Mouse (Mus musculus) midbrain, embryonic 15.5 days (tissue): ENCODE results near the gene Hyls1. TPM values are rescaled to one million over a fixed set of nuclear protein-coding genes. Genes with fewer than 3 reads are reported as not detected.

Source experiments
- ATAC-seq: fragments of 200-750 bp; cut with Nextera tagmentation; replicated peaks from 2 replicates; pipeline ENCODE4 v1.8.0; 2017; ENCODE audit warnings: moderate TSS enrichment
- H3K27ac ChIP-seq: fragments of 300-500 bp; sonication (generic); 2 replicates; pipeline ENCODE4 v1.5.1; 2015; ENCODE audit warnings: mild to moderate bottlenecking, inconsistent platforms
- H3K27me3 ChIP-seq: fragments of 300-500 bp; sonication (generic); replicated peaks from 2 replicates; pipeline ENCODE4 v1.6.1; 2015; ENCODE audit warnings: inconsistent platforms
- H3K36me3 ChIP-seq: fragments of 300-500 bp; sonication (generic); replicated peaks from 2 replicates; pipeline ENCODE4 v1.6.1; 2015; ENCODE audit warnings: inconsistent platforms
- H3K4me1 ChIP-seq: fragments of 300-500 bp; sonication (generic); 2 replicates; pipeline ENCODE4 v1.6.1; 2015; ENCODE audit warnings: inconsistent platforms
- H3K4me2 ChIP-seq: fragments of 300-500 bp; sonication (generic); 2 replicates; pipeline ENCODE4 v1.6.1; 2015; ENCODE audit warnings: inconsistent platforms, mild to moderate bottlenecking, moderate library complexity
- H3K4me3 ChIP-seq: fragments of 300-500 bp; sonication (generic); 2 replicates; pipeline ENCODE4 v1.5.1; 2015; ENCODE audit warnings: mild to moderate bottlenecking, inconsistent platforms
- H3K9ac ChIP-seq: fragments of 300-500 bp; sonication (generic); 2 replicates; pipeline ENCODE4 v1.6.1; 2015; ENCODE audit warnings: mild to moderate bottlenecking, inconsistent platforms
- H3K9me3 ChIP-seq: fragments of 300-500 bp; sonication (generic); 2 replicates; pipeline ENCODE4 v1.6.1; 2016; ENCODE audit warnings: inconsistent platforms
- WGBS: fragments of 180-500 bp; shearing (Covaris S2); methylation state at CpG from one replicate; pipeline ENCODE4 v1.1.7; 2015; ENCODE audit warnings: mixed read lengths; 5-methylcytosine and 5-hydroxymethylcytosine counted together
- polyA plus RNA-seq: library from polyadenylated mRNA; unstranded; fragments of >200 nt; fragmentation: Nextera tagmentation; extraction: Ambion mirVana; gene quantifications from 2 replicates; pipeline ENCODE4 v1.2.1, GENCODE M21; 2015

Hyls1 gene
- polyA plus RNA-seq, 1 experiment from 2014 or later, result 16.3 TPM

DNA sequence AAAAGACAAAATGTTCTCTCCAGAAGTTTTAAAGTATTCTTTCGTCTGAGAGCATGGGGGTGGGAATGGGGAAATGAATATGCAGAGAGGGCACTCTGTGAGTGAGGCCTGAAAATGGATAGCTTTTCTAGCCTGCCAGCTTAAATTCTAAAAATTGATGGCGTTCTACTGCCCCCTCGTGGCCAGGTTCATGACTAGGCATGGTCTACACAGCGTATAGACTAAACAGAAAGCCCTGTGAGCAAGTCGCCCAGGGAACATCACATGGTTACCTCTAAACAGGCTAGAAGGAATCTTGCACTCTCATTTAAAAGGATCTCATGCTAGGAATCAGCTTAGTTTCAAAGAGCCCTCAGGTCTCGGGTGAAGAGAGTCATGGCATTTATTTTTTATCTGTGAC lies 28.7 kb downstream of the Hyls1 start:
- H3K27me3 ChIP-seq, result no peaks in the 10 kb centered on the region
- H3K9me3 ChIP-seq, result no peaks in the 10 kb centered on the region
- H3K4me1 ChIP-seq, result no peaks in the 10 kb centered on the region
- H3K9ac ChIP-seq, result no peak overlapping the region
- 7% methylated on average over 6 of the region's 6 CpGs for WGBS
- no peak overlapping the region for H3K27ac ChIP-seq
- no peak overlapping the region for H3K4me3 ChIP-seq
- H3K36me3 ChIP-seq, result peaks cover 24% of the 10 kb centered on the region
- peak; percentile 85 for ATAC-seq
- no peak overlapping the region for H3K4me2 ChIP-seq

GRCm38 (mm10) chr9:35541024-35541423 lies 29.2 kb downstream of the Hyls1 start:
- no peaks in the 10 kb centered on the region for H3K4me1 ChIP-seq
- no peak overlapping the region for H3K4me3 ChIP-seq
- no peaks in the 10 kb centered on the region for H3K9me3 ChIP-seq
- H3K4me2 ChIP-seq, result no peak overlapping the region
- ATAC-seq, result no peak
- no peak overlapping the region for H3K9ac ChIP-seq
- no peak overlapping the region for H3K27ac ChIP-seq
- H3K36me3 ChIP-seq, result peaks cover 24% of the 10 kb centered on the region
- WGBS, result 93% methylated on average over 5 of the region's 5 CpGs
- no peaks in the 10 kb centered on the region for H3K27me3 ChIP-seq

DNA sequence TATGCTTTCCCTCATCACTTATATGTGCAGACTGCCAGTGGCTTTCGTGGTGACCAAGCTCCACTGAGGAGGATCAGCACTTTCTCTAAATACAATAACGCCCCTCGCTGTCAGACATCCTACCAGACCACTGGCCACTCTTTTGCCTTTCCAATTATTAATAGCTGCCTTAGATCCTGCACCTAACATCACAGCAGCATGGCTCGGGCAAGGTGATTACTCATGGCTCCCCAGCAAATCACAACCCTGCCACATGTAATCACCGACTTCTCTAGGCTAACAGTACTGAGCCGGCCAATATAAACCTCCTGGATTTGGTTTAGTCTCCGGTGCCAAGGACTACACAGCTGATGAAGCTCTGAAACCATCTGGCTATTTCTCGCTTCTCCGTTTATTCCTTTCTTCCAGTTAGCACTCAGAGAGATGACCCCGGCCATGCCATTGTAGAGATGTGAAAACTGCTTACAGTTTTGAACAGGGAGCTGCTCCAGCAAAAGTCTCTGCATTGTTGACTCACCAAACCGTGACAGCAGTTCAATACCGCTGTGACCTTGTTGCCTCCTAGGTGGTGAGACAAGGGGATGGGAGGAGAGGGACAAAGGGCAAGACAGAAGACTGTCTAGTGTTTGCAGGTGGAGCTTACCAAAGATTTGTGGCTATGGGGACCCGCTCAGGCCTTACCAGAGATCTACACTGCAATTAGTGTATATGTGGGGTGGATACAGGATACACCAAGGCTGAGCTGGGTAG lies 31.0 kb downstream of the Hyls1 start:
- no peak for ATAC-seq
- no peak overlapping the region for H3K27ac ChIP-seq
- 75% methylated on average over 13 of the region's 13 CpGs for WGBS

GRCm38 (mm10) chr9:35535876-35536275 lies 34.3 kb downstream of the Hyls1 start:
- H3K27me3 ChIP-seq, result no peaks in the 10 kb centered on the region
- WGBS, result 86% methylated on average over 4 of the region's 4 CpGs
- no peak overlapping the region for H3K4me2 ChIP-seq
- ATAC-seq, result no peak
- no peaks in the 10 kb centered on the region for H3K4me1 ChIP-seq
- peaks cover 9% of the 10 kb centered on the region; the same call in 1 of the 2 replicates for H3K36me3 ChIP-seq
- H3K9ac ChIP-seq, result no peak overlapping the region
- no peak overlapping the region for H3K27ac ChIP-seq
- H3K9me3 ChIP-seq, result no peaks in the 10 kb centered on the region
- H3K4me3 ChIP-seq, result no peak overlapping the region

More for the DNA sequence above, 31.0 kb downstream of the Hyls1 start:
- Histone ChIP-seq H3K9ac (no peak overlapping the region), H3K9me3 (no peaks in the 10 kb centered on the region), H3K4me1 (no peaks in the 10 kb centered on the region), H3K4me3 (no peak overlapping the region), H3K36me3 (peaks cover 17% of the 10 kb centered on the region), H3K4me2 (no peak overlapping the region), H3K27me3 (no peaks in the 10 kb centered on the region)

DNA sequence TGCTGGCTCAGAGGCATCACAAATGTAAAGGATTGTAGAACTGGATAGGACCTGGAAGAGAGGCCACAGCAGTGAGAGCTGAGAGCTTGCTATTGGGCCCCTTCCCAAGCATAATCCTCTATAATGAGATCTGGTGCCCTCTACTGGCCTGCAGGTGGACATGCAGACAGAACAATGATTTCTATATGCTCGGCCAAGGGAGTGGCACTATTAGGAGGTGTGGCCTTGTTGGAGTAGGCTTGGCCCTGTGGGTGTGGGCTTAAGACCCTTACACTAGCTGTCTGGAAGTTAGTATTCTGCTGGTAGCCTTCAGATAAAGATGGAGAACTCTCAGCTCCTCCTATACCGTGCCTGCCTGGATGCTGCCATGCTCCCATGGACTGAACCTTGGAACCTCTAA lies 35.1 kb downstream of the Hyls1 start:
- Histone ChIP-seq H3K27me3 (no peaks in the 10 kb centered on the region), H3K9ac (no peak overlapping the region), H3K27ac (no peak overlapping the region), H3K4me1 (no peaks in the 10 kb centered on the region), H3K36me3 (0 out of 2 replicates have a peak, but pooled peaks cover 3% of the 10 kb centered on the region), H3K9me3 (no peaks in the 10 kb centered on the region), H3K4me3 (no peak overlapping the region), H3K4me2 (no peak overlapping the region)
- WGBS, result 8% methylated on average over 2 of the region's 2 CpGs
- peak; percentile 90 for ATAC-seq

DNA sequence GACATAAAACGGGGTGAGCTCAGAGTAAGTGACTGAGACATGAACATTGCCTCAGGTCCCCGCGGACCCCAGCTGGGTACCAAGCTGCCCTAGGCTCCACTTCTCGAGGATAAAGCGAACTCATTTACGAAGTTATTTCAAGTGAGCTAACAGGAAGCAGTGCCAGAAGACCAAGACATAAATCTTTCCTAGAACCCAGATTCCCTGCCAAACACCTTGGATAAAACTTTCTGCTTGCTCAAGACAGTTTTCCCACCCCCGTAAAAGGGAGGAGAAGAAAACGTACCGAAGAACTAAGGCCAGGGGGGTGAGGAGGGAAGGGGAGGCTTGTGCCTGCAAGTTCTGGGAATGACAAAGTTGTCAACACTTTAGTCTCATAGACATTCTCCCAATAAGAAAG lies 36.9 kb downstream of the Hyls1 start:
- no peak overlapping the region for H3K9ac ChIP-seq
- WGBS, result 82% methylated on average over 9 of the region's 9 CpGs
- ATAC-seq, result no peak
- no peak overlapping the region for H3K4me2 ChIP-seq
- no peaks in the 10 kb centered on the region for H3K4me1 ChIP-seq
- no peak overlapping the region for H3K27ac ChIP-seq
- no peaks in the 10 kb centered on the region for H3K9me3 ChIP-seq
- H3K36me3 ChIP-seq, result no peaks in the 10 kb centered on the region
- H3K4me3 ChIP-seq, result no peak overlapping the region
- no peaks in the 10 kb centered on the region for H3K27me3 ChIP-seq

GRCm38 (mm10) chr9:35529796-35530195 lies 40.4 kb downstream of the Hyls1 start:
- Histone ChIP-seq H3K4me3 (no peak overlapping the region), H3K4me2 (no peak overlapping the region), H3K4me1 (no peaks in the 10 kb centered on the region), H3K36me3 (no peaks in the 10 kb centered on the region), H3K27me3 (no peaks in the 10 kb centered on the region), H3K9me3 (no peaks in the 10 kb centered on the region), H3K27ac (no peak overlapping the region), H3K9ac (no peak overlapping the region)
- 21% methylated on average over 1 of the region's 1 CpGs for WGBS
- ATAC-seq, result no peak

DNA sequence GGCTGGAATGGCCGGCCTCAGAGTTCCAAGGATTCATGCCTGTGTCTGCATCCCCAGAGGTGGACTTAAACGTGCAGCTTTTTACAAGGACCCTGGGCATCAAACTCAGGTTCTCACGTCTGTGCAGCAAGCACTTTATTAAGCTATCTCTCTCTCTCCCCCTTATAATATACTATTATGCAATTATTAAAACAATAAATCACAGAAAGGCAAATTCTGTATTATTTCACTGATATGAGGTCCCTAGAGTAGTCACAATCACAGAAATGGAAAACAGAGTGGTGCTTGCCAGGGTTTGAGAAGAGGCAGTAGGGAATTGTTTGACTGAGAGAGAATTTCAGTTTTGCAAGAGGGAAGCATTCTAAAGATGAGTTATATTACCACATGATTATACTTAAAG lies 41.1 kb downstream of the Hyls1 start:
- Histone ChIP-seq H3K36me3 (no peaks in the 10 kb centered on the region), H3K9ac (no peak overlapping the region), H3K4me1 (peaks cover 3% of the 10 kb centered on the region), H3K27me3 (no peaks in the 10 kb centered on the region), H3K4me3 (no peak overlapping the region), H3K27ac (no peak overlapping the region), H3K4me2 (no peak overlapping the region), H3K9me3 (no peaks in the 10 kb centered on the region)
- 70% methylated on average over 3 of the region's 3 CpGs for WGBS
- no peak for ATAC-seq

- 17% methylated on average over 7 of the region's 7 CpGs for WGBS
- Histone ChIP-seq H3K9ac (no peak overlapping the region), H3K4me3 (no peak overlapping the region), H3K27me3 (no peaks in the 10 kb centered on the region), H3K4me1 (peaks cover 12% of the 10 kb centered on the region), H3K9me3 (no peaks in the 10 kb centered on the region), H3K36me3 (no peaks in the 10 kb centered on the region), H3K4me2 (peak overlapping the region; percentile 0; the same call in 1 of the 2 replicates), H3K27ac (peak overlapping the region; percentile 51)
- ATAC-seq, result peak; percentile 81
Observed at GRCm38 (mm10) chr9:35523941-35524411, 46.2 kb downstream of the Hyls1 start.

DNA sequence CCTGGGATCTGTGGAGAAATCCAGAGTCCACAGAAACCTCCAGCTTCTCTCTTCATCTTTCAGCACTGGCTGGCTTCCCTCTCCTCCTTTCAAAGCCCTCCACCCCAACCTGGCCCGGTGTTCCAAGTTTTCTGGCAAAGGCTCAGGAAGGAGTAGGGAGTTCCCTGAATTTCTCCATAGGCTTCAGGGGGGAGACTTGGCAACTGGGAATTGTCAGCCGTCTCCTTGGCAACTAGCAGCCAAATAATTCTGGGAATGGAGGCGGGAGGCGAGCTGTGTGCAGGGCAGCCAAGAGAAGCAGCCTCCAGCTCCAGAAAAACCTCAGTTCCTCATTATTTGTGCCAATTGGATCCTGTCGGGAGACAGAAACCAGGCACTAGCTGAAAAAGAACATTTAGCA lies 46.7 kb downstream of the Hyls1 start:
- peak; percentile 87 for ATAC-seq
- Histone ChIP-seq H3K27me3 (no peaks in the 10 kb centered on the region), H3K9me3 (no peaks in the 10 kb centered on the region)

GRCm38 (mm10) chr9:35522821-35523515 lies 47.2 kb downstream of the Hyls1 start:
- Histone ChIP-seq H3K27me3 (no peaks in the 10 kb centered on the region), H3K27ac (no peak overlapping the region), H3K9me3 (no peaks in the 10 kb centered on the region), H3K4me1 (peaks cover 12% of the 10 kb centered on the region), H3K9ac (no peak overlapping the region), H3K4me2 (no peak overlapping the region), H3K4me3 (no peak overlapping the region), H3K36me3 (no peaks in the 10 kb centered on the region)
- WGBS, result 68% methylated on average over 1 of the region's 1 CpGs
- ATAC-seq, result no peak

More for the DNA sequence above, 46.7 kb downstream of the Hyls1 start:
- peaks cover 12% of the 10 kb centered on the region for H3K4me1 ChIP-seq
- no peak overlapping the region for H3K9ac ChIP-seq
- no peaks in the 10 kb centered on the region for H3K36me3 ChIP-seq
- 10% methylated on average over 5 of the region's 5 CpGs for WGBS
- peak overlapping the region; percentile 0; the same call in 1 of the 2 replicates for H3K4me2 ChIP-seq
- H3K27ac ChIP-seq, result peak overlapping the region; percentile 51
- no peak overlapping the region for H3K4me3 ChIP-seq

GRCm38 (mm10) chr9:35522241-35522640 lies 48.0 kb downstream of the Hyls1 start:
- H3K36me3 ChIP-seq, result no peaks in the 10 kb centered on the region
- H3K4me3 ChIP-seq, result no peak overlapping the region
- WGBS, result 72% methylated on average over 2 of the region's 2 CpGs
- no peak for ATAC-seq
- H3K9ac ChIP-seq, result no peak overlapping the region
- H3K27me3 ChIP-seq, result no peaks in the 10 kb centered on the region
- no peaks in the 10 kb centered on the region for H3K9me3 ChIP-seq
- H3K4me2 ChIP-seq, result no peak overlapping the region
- H3K4me1 ChIP-seq, result peaks cover 12% of the 10 kb centered on the region
- no peak overlapping the region for H3K27ac ChIP-seq
